Mouse (Mus musculus): ENCODE results near the gene Mrm2. TPM values are rescaled to one million over a fixed set of nuclear protein-coding genes. Genes with fewer than 3 reads are reported as not detected.

The Mrm2 gene
- polyA plus RNA-seq, 1 experiment, result 17.7 TPM

DNA sequence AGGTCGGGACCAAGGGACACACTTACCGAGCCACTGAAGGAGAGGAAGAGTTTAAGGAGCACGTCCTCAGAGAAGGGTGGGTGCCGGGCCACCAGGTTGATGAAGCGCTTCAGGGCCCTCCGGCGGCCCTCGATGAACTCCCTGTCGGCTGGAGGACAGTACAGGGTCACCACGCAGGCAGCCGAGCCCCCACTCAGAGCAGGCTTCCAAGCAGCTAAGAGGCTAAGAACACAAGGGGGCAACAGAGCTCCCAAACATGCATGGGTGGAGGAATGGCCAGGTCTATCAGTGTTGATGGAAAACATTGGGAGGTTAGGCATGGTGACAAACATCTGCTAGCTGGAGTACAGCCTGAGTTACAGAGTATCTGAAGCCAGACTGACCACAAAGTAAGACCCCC, 24.2 kb upstream of the Mrm2 start:
- no peaks in the 10 kb centered on the region for H3K27me3 ChIP-seq (ENCODE audit: control insufficient read depth, insufficient read depth, low read length)
- WGBS, result 75% methylated on average over 11 of the region's 11 CpGs
- no peaks in the 10 kb centered on the region for H3K4me1 ChIP-seq (ENCODE audit: control insufficient read depth, insufficient read depth, low read length)
- no peak overlapping the region for H3K27ac ChIP-seq (ENCODE audit: insufficient read depth, low read length)
- no peak overlapping the region for H3K4me3 ChIP-seq (replicated peaks; ENCODE audit: insufficient read depth, low read depth, low read length)
- no peak for DNase-seq
- no peak for TF ChIP-seq POLR2A (IDR thresholded peaks at IDR 0.05; ENCODE audit: borderline replicate concordance, insufficient read depth, low read length)
- no peak for TF ChIP-seq CTCF (IDR thresholded peaks at IDR 0.05; ENCODE audit: borderline replicate concordance, insufficient read depth, low read depth, low read length)

DNA sequence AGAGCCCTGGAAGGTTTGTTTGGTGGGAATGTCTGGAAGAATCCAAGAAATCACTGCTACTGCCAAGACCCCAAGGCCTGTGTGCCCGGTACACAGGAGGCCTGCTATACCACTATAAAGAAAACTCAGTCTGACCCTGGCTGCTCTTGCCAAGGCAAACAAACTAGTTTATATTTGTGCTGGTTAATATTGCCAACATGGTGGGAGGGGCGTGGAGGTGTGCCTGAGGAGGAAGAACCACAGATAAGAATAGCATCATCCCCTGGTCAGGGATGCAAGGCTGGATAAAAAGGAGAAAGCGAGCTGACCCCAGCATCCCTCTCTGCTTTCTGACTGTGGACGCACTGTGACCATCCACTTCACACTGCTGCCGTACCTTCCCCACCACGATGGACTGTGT, 20.7 kb upstream of the Mrm2 start:
- TF ChIP-seq CTCF (IDR thresholded peaks at IDR 0.05; ENCODE audit: borderline replicate concordance, insufficient read depth, low read depth, low read length) (no peak), POLR2A (IDR thresholded peaks at IDR 0.05; ENCODE audit: borderline replicate concordance, insufficient read depth, low read length) (no peak)
- DNase-seq, result no peak
- H3K4me1 ChIP-seq (ENCODE audit: control insufficient read depth, insufficient read depth, low read length), result no peaks in the 10 kb centered on the region
- no peaks in the 10 kb centered on the region for H3K27me3 ChIP-seq (ENCODE audit: control insufficient read depth, insufficient read depth, low read length)
- 95% methylated on average over 6 of the region's 6 CpGs for WGBS
- no peak overlapping the region for H3K4me3 ChIP-seq (replicated peaks; ENCODE audit: insufficient read depth, low read depth, low read length)
- no peak overlapping the region for H3K27ac ChIP-seq (ENCODE audit: insufficient read depth, low read length)

DNA sequence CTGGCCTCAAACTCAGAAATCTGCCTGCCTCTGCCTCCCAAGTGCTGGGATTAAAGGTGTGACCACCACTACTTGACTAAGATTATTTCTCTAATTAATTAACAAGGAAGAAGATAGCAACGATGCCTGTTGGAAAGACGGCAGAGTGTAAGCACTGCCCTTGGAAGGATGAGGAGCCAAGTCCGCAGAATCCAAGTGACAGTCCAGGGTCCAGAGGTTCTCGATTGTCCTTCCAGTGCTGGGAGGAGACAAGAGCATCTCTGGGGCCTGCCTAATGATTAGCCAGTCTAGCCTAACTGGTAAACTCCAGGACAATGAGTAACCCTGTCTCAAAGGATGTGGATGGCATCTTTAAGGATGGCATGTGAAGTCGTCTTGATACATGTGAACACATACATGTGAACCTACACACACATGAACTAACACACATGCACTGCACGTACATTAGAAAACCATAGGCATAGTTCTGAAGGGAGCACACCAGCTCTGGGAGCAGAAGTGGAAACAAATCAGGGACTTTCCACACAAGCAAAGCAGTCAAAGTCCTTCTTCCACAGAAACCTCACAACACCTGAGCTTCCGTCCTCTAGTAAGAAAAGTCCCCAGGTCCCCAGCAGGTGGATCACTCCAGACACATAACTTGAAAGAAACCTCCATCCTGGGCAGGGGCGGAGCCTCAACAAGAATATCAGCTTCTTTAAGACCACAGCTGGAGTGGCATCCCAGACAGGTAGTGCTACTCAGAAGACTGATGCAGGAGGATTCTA, 19.2 kb upstream of the Mrm2 start:
- Histone ChIP-seq H3K4me1 (ENCODE audit: control insufficient read depth, insufficient read depth, low read length) (no peaks in the 10 kb centered on the region), H3K27me3 (ENCODE audit: control insufficient read depth, insufficient read depth, low read length) (no peaks in the 10 kb centered on the region), H3K4me3 (replicated peaks; ENCODE audit: insufficient read depth, low read depth, low read length) (no peak overlapping the region), H3K27ac (ENCODE audit: insufficient read depth, low read length) (no peak overlapping the region)
- 92% methylated on average over 8 of the region's 8 CpGs for WGBS
- no peak for DNase-seq
- TF ChIP-seq POLR2A (IDR thresholded peaks at IDR 0.05; ENCODE audit: borderline replicate concordance, insufficient read depth, low read length), result no peak
- TF ChIP-seq CTCF (IDR thresholded peaks at IDR 0.05; ENCODE audit: borderline replicate concordance, insufficient read depth, low read depth, low read length), result no peak

DNA sequence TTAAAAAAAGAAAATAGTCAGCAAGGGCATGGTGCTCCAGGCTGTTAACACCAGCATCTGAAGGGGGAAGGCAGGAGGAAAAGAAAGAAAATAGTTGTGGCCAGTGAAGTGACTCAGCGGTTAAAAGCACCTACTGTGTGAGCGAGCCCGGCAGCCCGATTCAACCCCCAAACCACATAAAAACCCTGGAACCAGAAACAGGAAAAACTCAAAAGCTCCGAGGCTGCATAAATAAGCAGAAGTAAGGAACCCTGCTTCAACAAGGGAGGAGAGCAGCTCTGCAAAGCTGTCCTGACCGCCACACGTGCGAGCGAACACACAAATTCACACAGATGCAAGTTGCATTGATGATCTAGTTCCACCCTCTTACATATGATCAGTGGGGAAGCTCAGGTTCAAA, 18.2 kb upstream of the Mrm2 start:
- 93% methylated on average over 9 of the region's 9 CpGs for WGBS
- no peaks in the 10 kb centered on the region for H3K27me3 ChIP-seq (ENCODE audit: control insufficient read depth, insufficient read depth, low read length)
- H3K4me3 ChIP-seq (replicated peaks; ENCODE audit: insufficient read depth, low read depth, low read length), result no peak overlapping the region
- no peaks in the 10 kb centered on the region for H3K4me1 ChIP-seq (ENCODE audit: control insufficient read depth, insufficient read depth, low read length)
- no peak for DNase-seq
- H3K27ac ChIP-seq (ENCODE audit: insufficient read depth, low read length), result no peak overlapping the region
- TF ChIP-seq CTCF (IDR thresholded peaks at IDR 0.05; ENCODE audit: borderline replicate concordance, insufficient read depth, low read depth, low read length), result no peak
- TF ChIP-seq POLR2A (IDR thresholded peaks at IDR 0.05; ENCODE audit: borderline replicate concordance, insufficient read depth, low read length), result no peak

DNA sequence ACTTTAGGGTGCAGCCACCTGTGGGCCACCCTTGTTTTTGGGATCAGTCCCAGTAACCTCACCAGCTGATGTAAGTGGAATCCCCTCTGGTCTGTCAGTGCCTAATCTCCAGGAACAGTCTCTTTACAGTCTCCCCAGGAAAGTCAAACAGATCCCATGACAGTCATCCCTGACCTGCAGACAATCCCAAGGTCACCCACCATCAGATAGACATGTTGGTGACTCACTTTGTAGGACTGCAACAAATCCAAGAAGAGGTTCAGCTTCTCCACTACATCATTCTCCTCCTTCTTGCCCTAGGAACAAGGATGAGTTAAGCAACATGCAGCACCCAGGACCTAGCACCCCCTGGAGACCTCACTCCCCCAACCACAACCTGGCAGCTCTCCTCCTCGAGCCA, 14.4 kb upstream of the Mrm2 start:
- no peaks in the 10 kb centered on the region for H3K4me1 ChIP-seq (ENCODE audit: control insufficient read depth, insufficient read depth, low read length)
- TF ChIP-seq POLR2A (IDR thresholded peaks at IDR 0.05; ENCODE audit: borderline replicate concordance, insufficient read depth, low read length), result no peak
- no peak for TF ChIP-seq CTCF (IDR thresholded peaks at IDR 0.05; ENCODE audit: borderline replicate concordance, insufficient read depth, low read depth, low read length)
- H3K27me3 ChIP-seq (ENCODE audit: control insufficient read depth, insufficient read depth, low read length), result no peaks in the 10 kb centered on the region
- DNase-seq, result no peak
- 89% methylated on average over 1 of the region's 1 CpGs for WGBS
- no peak overlapping the region for H3K4me3 ChIP-seq (replicated peaks; ENCODE audit: insufficient read depth, low read depth, low read length)
- no peak overlapping the region for H3K27ac ChIP-seq (ENCODE audit: insufficient read depth, low read length)

DNA sequence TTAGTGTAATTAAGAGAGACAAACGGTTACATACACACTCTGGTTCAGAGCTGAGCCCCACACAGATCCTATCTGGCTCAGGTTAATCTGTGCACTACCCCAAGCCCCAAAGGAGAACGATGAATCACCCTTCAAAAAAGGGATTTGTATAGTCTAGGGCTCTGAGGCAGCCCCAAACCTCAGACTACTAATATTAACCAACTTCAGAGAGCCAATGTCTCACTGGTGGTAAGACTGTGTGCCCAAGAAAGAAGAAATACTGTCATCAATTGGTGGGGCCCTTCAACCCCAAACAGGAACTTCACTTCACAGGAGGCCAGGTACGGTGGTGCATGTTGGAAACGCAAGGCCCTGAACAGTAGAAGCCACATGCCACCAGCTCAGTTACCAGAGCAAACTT, 13.5 kb upstream of the Mrm2 start:
- H3K27ac ChIP-seq (ENCODE audit: insufficient read depth, low read length), result no peak overlapping the region
- H3K4me3 ChIP-seq (replicated peaks; ENCODE audit: insufficient read depth, low read depth, low read length), result no peak overlapping the region
- DNase-seq, result no peak
- no peaks in the 10 kb centered on the region for H3K4me1 ChIP-seq (ENCODE audit: control insufficient read depth, insufficient read depth, low read length)
- H3K27me3 ChIP-seq (ENCODE audit: control insufficient read depth, insufficient read depth, low read length), result no peaks in the 10 kb centered on the region
- WGBS, result 94% methylated on average over 4 of the region's 4 CpGs
- no peak for TF ChIP-seq CTCF (IDR thresholded peaks at IDR 0.05; ENCODE audit: borderline replicate concordance, insufficient read depth, low read depth, low read length)
- TF ChIP-seq POLR2A (IDR thresholded peaks at IDR 0.05; ENCODE audit: borderline replicate concordance, insufficient read depth, low read length), result no peak

DNA sequence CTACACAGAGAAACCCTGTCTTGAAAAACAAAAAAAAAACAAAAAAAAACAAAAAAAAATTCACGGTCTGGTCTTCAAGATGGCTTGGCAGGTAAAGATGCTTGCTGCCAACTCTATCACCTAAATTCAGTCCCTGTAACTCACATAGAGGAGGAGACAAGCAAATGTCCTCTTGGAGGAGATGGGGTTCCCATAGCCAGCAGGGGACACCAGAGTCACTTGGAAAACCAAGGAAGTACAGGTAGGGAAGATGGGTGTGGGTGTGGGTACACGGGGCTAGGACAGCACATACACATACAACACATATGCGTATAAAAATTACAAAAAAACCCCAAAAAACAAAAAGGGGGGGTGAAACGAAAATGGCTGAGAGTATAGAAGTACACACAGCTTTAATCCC, 11.2 kb upstream of the Mrm2 start:
- DNase-seq, result no peak
- no peak overlapping the region for H3K27ac ChIP-seq (ENCODE audit: insufficient read depth, low read length)
- H3K4me3 ChIP-seq (replicated peaks; ENCODE audit: insufficient read depth, low read depth, low read length), result no peak overlapping the region
- TF ChIP-seq POLR2A (IDR thresholded peaks at IDR 0.05; ENCODE audit: borderline replicate concordance, insufficient read depth, low read length) (no peak), CTCF (IDR thresholded peaks at IDR 0.05; ENCODE audit: borderline replicate concordance, insufficient read depth, low read depth, low read length) (peak; percentile 11; the same call in 1 of the 2 replicates)
- H3K4me1 ChIP-seq (ENCODE audit: control insufficient read depth, insufficient read depth, low read length), result no peaks in the 10 kb centered on the region
- WGBS, result 83% methylated on average over 4 of the region's 4 CpGs
- no peaks in the 10 kb centered on the region for H3K27me3 ChIP-seq (ENCODE audit: control insufficient read depth, insufficient read depth, low read length)

DNA sequence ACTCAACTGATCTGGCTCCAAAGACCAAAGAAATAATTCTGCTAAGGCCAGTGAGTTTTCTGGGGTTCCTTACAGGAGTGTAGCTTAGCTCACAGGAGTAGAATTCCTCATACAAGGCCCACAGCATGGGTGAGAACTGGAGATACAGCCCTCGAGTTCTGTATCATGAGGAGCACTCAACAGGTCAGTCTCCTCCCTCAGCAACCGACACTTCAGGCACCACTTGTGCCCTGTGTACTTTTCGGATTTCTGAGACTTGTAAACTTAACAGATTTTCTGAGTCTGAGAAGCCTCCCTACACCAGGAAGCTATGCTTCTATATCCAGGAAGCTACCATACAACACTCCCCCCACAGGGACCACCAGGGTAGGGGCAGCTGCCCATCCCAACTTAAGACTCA, 8.1 kb upstream of the Mrm2 start:
- no peak for DNase-seq

More for the DNA sequence above, 8.1 kb upstream of the Mrm2 start:
- WGBS, result 93% methylated on average over 3 of the region's 3 CpGs
- Histone ChIP-seq H3K27ac (ENCODE audit: insufficient read depth, low read length) (no peak overlapping the region), H3K4me1 (ENCODE audit: control insufficient read depth, insufficient read depth, low read length) (no peaks in the 10 kb centered on the region), H3K27me3 (ENCODE audit: control insufficient read depth, insufficient read depth, low read length) (no peaks in the 10 kb centered on the region), H3K4me3 (replicated peaks; ENCODE audit: insufficient read depth, low read depth, low read length) (no peak overlapping the region)
- TF ChIP-seq POLR2A (IDR thresholded peaks at IDR 0.05; ENCODE audit: borderline replicate concordance, insufficient read depth, low read length) (no peak), CTCF (IDR thresholded peaks at IDR 0.05; ENCODE audit: borderline replicate concordance, insufficient read depth, low read depth, low read length) (no peak)

Data from cerebellum, adult 2 months (tissue).